Mouse (Mus musculus) adrenal gland, postnatal 36 days (tissue): ENCODE results near the gene Gcn1l1. TPM values are rescaled to one million over a fixed set of nuclear protein-coding genes. Genes with fewer than 3 reads are reported as not detected.

Experiments
- DNase-seq, 2 experiments: peaks; one replicate each; pipeline ENCODE4 v3.0.0; 2021; ENCODE audit warnings: mixed read lengths in 1 of 2
- total RNA-seq, 2 experiments: library from RNA; stranded (reverse); gene quantifications; 2 replicates each; pipeline ENCODE4 v1.2.3; 2021

The Gcn1l1 gene
- total RNA-seq, 2 experiments from 2014 or later = 53.9 to 69.5 TPM

GRCm38 (mm10) chr5:115534290-115534731, 30.7 kb upstream of the Gcn1l1 start:
- DNase-seq = peak; percentile 72 to 78

- DNase-seq = peak; percentile 48 to 59
Observed at GRCm38 (mm10) chr5:115534856-115535255, 30.2 kb upstream of the Gcn1l1 start.

GRCm38 (mm10) chr5:115535635-115536034, 29.4 kb upstream of the Gcn1l1 start:
- no peak for DNase-seq

GRCm38 (mm10) chr5:115538017-115538692, 26.9 kb upstream of the Gcn1l1 start:
- peak in 1 of 2 experiments; percentile 25 for DNase-seq

GRCm38 (mm10) chr5:115538693-115539043, 26.4 kb upstream of the Gcn1l1 start:
- DNase-seq = peak; percentile 92 to 94

- DNase-seq = no peak
Observed at GRCm38 (mm10) chr5:115542635-115543384, 22.2 kb upstream of the Gcn1l1 start.

GRCm38 (mm10) chr5:115543509-115544253, 21.4 kb upstream of the Gcn1l1 start:
- peak; percentile 79 to 84 for DNase-seq

GRCm38 (mm10) chr5:115544655-115545185, 20.3 kb upstream of the Gcn1l1 start:
- DNase-seq = no peak

GRCm38 (mm10) chr5:115545636-115546035, 19.4 kb upstream of the Gcn1l1 start:
- DNase-seq = no peak

GRCm38 (mm10) chr5:115546536-115546935, 18.5 kb upstream of the Gcn1l1 start:
- no peak for DNase-seq

GRCm38 (mm10) chr5:115547014-115547413, 18.0 kb upstream of the Gcn1l1 start:
- no peak for DNase-seq

GRCm38 (mm10) chr5:115547421-115547820, 17.6 kb upstream of the Gcn1l1 start:
- no peak for DNase-seq

GRCm38 (mm10) chr5:115548501-115549285, 16.4 kb upstream of the Gcn1l1 start:
- DNase-seq = no peak

- no peak for DNase-seq
Observed at GRCm38 (mm10) chr5:115550482-115551005, 14.5 kb upstream of the Gcn1l1 start.

- no peak for DNase-seq
Observed at GRCm38 (mm10) chr5:115551386-115551785, 13.7 kb upstream of the Gcn1l1 start.

- DNase-seq = no peak
Observed at GRCm38 (mm10) chr5:115551799-115552198, 13.3 kb upstream of the Gcn1l1 start.

GRCm38 (mm10) chr5:115553801-115554420, 11.1 kb upstream of the Gcn1l1 start:
- DNase-seq = no peak

- DNase-seq = no peak
Observed at GRCm38 (mm10) chr5:115554536-115555291, 10.3 kb upstream of the Gcn1l1 start.

GRCm38 (mm10) chr5:115556217-115556616, 8.8 kb upstream of the Gcn1l1 start:
- DNase-seq = peak; percentile 75 to 81

- DNase-seq = no peak
Observed at GRCm38 (mm10) chr5:115558182-115558794, 6.8 kb upstream of the Gcn1l1 start.
